Mouse (Mus musculus) heart, embryonic 12.5 days (tissue): ENCODE data around the gene Baiap2l1. TPM values are rescaled to one million over a fixed set of nuclear protein-coding genes. Genes with fewer than 3 reads are reported as not detected.
A peak's percentile ranks its signal among the peaks of the same experiment; 100 is the strongest.

ENCODE experiments used
- ATAC-seq: fragments of 200-750 bp; cut with Nextera tagmentation; 2 replicates; pipeline ENCODE4 v1.8.0; 2017; ENCODE audit warnings: moderate TSS enrichment, moderate library complexity; ENCODE audit not compliant: insufficient number of reproducible peaks, low FRiP score
- H3K27ac ChIP-seq: fragments of 300-500 bp; sonication (generic); 2 replicates; pipeline ENCODE4 v1.5.1; 2016; ENCODE audit warnings: mild to moderate bottlenecking, moderate library complexity; ENCODE audit not compliant: poor library complexity, severe bottlenecking
- H3K27me3 ChIP-seq: fragments of 300-500 bp; sonication (generic); replicated peaks from 2 replicates; pipeline ENCODE4 v1.6.1; 2016; ENCODE audit warnings: mild to moderate bottlenecking, moderate library complexity
- H3K36me3 ChIP-seq: fragments of 300-500 bp; sonication (generic); 2 replicates; pipeline ENCODE4 v1.6.1; 2016; ENCODE audit warnings: mild to moderate bottlenecking, moderate library complexity
- H3K4me1 ChIP-seq: fragments of 300-500 bp; sonication (generic); replicated peaks from 2 replicates; pipeline ENCODE4 v1.6.1; 2016; ENCODE audit warnings: mild to moderate bottlenecking
- H3K4me2 ChIP-seq: fragments of 300-500 bp; sonication (generic); 2 replicates; pipeline ENCODE4 v1.6.1; 2016; ENCODE audit warnings: mild to moderate bottlenecking, moderate library complexity
- H3K4me3 ChIP-seq: fragments of 300-500 bp; sonication (generic); 2 replicates; pipeline ENCODE4 v1.5.1; 2016; ENCODE audit warnings: mild to moderate bottlenecking
- H3K9ac ChIP-seq: fragments of 300-500 bp; sonication (generic); 2 replicates; pipeline ENCODE4 v1.6.1; 2016; ENCODE audit warnings: mild to moderate bottlenecking, moderate library complexity
- H3K9me3 ChIP-seq: fragments of 300-500 bp; sonication (generic); replicated peaks from 2 replicates; pipeline ENCODE4 v1.6.1; 2016; ENCODE audit warnings: mild to moderate bottlenecking, moderate library complexity
- WGBS: fragments of 180-500 bp; shearing (Covaris S2); methylation state at CpG from one replicate; pipeline ENCODE4 v1.1.7; 2016; 5-methylcytosine and 5-hydroxymethylcytosine counted together
- polyA plus RNA-seq: library from polyadenylated mRNA; unstranded; fragments of >200 nt; fragmentation: Nextera tagmentation; extraction: Ambion mirVana; gene quantifications from 2 replicates; pipeline ENCODE4 v1.2.1, GENCODE M21; 2016

Baiap2l1 gene
- polyA plus RNA-seq, 1 experiment from 2014 or later: 11.5 TPM

DNA sequence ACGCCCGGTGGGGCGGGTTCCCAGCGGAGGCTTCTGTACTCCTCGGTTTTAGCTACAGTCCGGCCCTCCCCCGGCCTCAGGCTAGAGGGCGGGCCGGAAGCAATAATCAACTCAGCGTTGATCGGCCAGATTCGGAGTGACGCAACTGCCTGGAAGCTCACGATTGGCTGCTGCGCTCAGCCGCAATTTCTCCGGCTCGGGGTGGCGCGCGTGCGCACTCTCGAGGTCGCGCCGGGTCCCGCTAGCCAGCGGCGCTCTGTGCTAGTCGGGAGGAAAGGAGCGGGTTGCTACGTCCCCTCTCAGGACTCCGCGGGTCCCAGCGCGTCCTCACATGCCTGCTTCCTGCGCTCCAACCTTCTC, 134.4 kb downstream of the Baiap2l1 start, which contains the start of gene Tecpr1:
Gene Tecpr1 (minus strand): TSS at position 113 of the 360 bp plus-strand sequence.
- Histone ChIP-seq H3K36me3 (0 out of 2 replicates have a peak, but pooled peaks cover under 1% of the 10 kb centered on the region), H3K9me3 (no peaks in the 10 kb centered on the region; the same call in 1 of the 2 replicates), H3K27ac (peak within 1 kb of the TSS; percentile 57), H3K4me3 (peak within 1 kb of the TSS; percentile 83), H3K27me3 (no peaks in the 10 kb centered on the region), H3K4me1 (peaks cover 19% of the 10 kb centered on the region), H3K9ac (peak within 1 kb of the TSS; percentile 76), H3K4me2 (peak within 1 kb of the TSS; percentile 89)
- WGBS: under 1% methylated on average over 37 of the region's 37 CpGs
- peak; percentile 95 for ATAC-seq

- Histone ChIP-seq H3K36me3 (0 out of 2 replicates have a peak, but pooled peaks cover 5% of the 10 kb centered on the region), H3K4me3 (peak overlapping the region; percentile 83), H3K4me2 (peak overlapping the region; percentile 89), H3K4me1 (peaks cover 19% of the 10 kb centered on the region), H3K9ac (peak overlapping the region; percentile 75), H3K27me3 (no peaks in the 10 kb centered on the region), H3K9me3 (no peaks in the 10 kb centered on the region; the same call in 1 of the 2 replicates), H3K27ac (peak overlapping the region; percentile 48)
- ATAC-seq: peak; percentile 27; the same call in 1 of the 2 replicates
- 2% methylated on average over 25 of the region's 25 CpGs for WGBS
Measured at GRCm38 (mm10) chr5:144222811-144223502, 135.0 kb downstream of the Baiap2l1 start.

- H3K27ac ChIP-seq: no peak overlapping the region
- H3K4me1 ChIP-seq: peaks cover 19% of the 10 kb centered on the region
- 67% methylated on average over 4 of the region's 4 CpGs for WGBS
- no peak overlapping the region for H3K4me2 ChIP-seq
- H3K4me3 ChIP-seq: no peak overlapping the region
- ATAC-seq: no peak
- H3K9ac ChIP-seq: no peak overlapping the region
- no peaks in the 10 kb centered on the region for H3K27me3 ChIP-seq
- no peaks in the 10 kb centered on the region for H3K9me3 ChIP-seq
- H3K36me3 ChIP-seq: peaks cover 15% of the 10 kb centered on the region
Measured at GRCm38 (mm10) chr5:144221305-144221704, 136.6 kb downstream of the Baiap2l1 start.

GRCm38 (mm10) chr5:144219936-144220335, 138.0 kb downstream of the Baiap2l1 start:
- Histone ChIP-seq H3K36me3 (peaks cover 26% of the 10 kb centered on the region), H3K4me2 (no peak overlapping the region), H3K9me3 (no peaks in the 10 kb centered on the region), H3K4me1 (peaks cover 19% of the 10 kb centered on the region), H3K27me3 (no peaks in the 10 kb centered on the region), H3K27ac (no peak overlapping the region), H3K4me3 (no peak overlapping the region), H3K9ac (no peak overlapping the region)
- WGBS: 82% methylated on average over 5 of the region's 5 CpGs
- no peak for ATAC-seq

DNA sequence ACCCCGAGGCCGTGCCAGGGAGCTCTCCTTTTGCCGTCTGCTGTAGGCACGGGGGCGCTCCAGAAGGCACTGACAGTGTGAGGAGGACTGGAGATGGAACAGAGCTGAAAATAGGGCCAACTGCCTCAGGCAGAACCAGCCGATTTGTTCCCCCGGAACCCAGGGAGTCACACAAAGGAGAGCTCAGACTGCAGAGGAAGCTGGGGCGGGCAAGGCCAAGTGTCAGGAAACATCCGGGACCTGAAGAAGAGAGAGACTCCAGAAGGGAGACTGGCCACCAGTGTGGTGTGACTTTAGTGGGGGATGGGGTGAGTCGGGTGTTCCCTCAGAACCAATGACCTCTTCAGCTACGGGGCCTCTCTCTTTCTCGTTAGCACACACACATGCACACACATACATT, 138.6 kb downstream of the Baiap2l1 start:
- no peaks in the 10 kb centered on the region for H3K9me3 ChIP-seq
- H3K9ac ChIP-seq: no peak overlapping the region
- no peaks in the 10 kb centered on the region for H3K27me3 ChIP-seq
- H3K27ac ChIP-seq: no peak overlapping the region
- H3K4me3 ChIP-seq: no peak overlapping the region
- 57% methylated on average over 12 of the region's 12 CpGs for WGBS
- H3K36me3 ChIP-seq: peaks cover 30% of the 10 kb centered on the region
- no peak overlapping the region for H3K4me2 ChIP-seq
- ATAC-seq: no peak
- H3K4me1 ChIP-seq: peaks cover 17% of the 10 kb centered on the region

DNA sequence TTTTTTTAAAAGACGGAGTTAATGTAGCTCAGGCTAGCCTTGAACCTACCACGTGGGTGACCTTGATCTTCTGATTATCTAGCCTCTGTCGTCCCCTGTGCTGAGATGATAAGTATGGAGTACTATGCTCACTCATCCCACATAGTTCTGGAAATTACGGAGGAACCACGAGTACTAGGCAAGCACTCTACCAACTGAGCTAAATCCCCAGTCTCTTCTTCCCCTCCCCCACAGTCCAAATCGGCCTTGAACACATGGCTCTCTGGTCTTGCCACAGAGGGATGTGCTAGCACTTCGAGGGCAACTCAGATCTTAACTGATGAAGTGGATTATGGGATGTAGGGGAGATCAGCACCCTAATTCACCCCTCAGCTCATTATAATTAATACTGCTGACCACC, 139.9 kb downstream of the Baiap2l1 start:
- H3K4me2 ChIP-seq: no peak overlapping the region
- no peak overlapping the region for H3K4me3 ChIP-seq
- H3K27ac ChIP-seq: no peak overlapping the region
- no peak overlapping the region for H3K9ac ChIP-seq
- no peak for ATAC-seq
- peaks cover 42% of the 10 kb centered on the region for H3K36me3 ChIP-seq
- H3K9me3 ChIP-seq: no peaks in the 10 kb centered on the region
- 84% methylated on average over 7 of the region's 7 CpGs for WGBS
- no peaks in the 10 kb centered on the region for H3K27me3 ChIP-seq
- H3K4me1 ChIP-seq: peaks cover 13% of the 10 kb centered on the region

DNA sequence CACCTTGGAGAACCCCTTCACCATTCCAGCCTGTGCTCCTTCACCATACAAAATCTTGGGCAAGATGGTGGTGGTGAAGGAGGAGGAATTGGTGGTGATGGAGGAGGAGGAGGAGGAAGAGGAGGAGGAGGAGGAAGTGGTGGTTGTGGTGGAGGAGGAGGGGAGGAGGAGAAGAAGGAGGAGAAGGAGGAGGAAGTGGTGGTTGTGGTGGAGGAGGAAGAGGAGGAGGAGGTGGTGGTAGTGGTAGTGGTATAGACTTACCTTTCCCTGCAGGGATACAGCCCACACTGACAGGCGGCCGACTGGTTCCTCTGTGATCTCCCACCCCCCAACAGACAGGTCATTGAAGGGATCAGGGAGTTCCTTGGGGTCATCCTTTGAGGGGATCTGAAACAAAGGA, 141.9 kb downstream of the Baiap2l1 start:
- H3K27me3 ChIP-seq: no peaks in the 10 kb centered on the region
- 95% methylated on average over 2 of the region's 2 CpGs for WGBS
- no peak overlapping the region for H3K9ac ChIP-seq
- ATAC-seq: no peak
- no peaks in the 10 kb centered on the region for H3K4me1 ChIP-seq
- H3K4me2 ChIP-seq: no peak overlapping the region
- no peaks in the 10 kb centered on the region for H3K9me3 ChIP-seq
- no peak overlapping the region for H3K27ac ChIP-seq
- no peak overlapping the region for H3K4me3 ChIP-seq
- peaks cover 60% of the 10 kb centered on the region for H3K36me3 ChIP-seq

Other genes with a start within 250 kb of the Baiap2l1 start
- 0.26 and 0.46 TPM in 2 replicates for gene Bhlha15, start 167.8 kb downstream of the Baiap2l1 start, polyA plus RNA-seq
- gene Tecpr1, start 134.5 kb downstream of the Baiap2l1 start, polyA plus RNA-seq: 19.1 and 19.3 TPM in 2 replicates
- gene Bri3, start 113.7 kb downstream of the Baiap2l1 start, polyA plus RNA-seq: 127 and 133 TPM in 2 replicates
- gene Nptx2, start 187.8 kb upstream of the Baiap2l1 start, polyA plus RNA-seq: 0.19 and 0.22 TPM in 2 replicates